Mouse (Mus musculus): ENCODE measurements around the gene Nfyb.
A peak's percentile ranks its signal among the peaks of the same experiment; 100 is the strongest.

Gene Nfyb

GRCm38 (mm10) chr10:82745301-82745700 is 18.6 kb downstream of the Nfyb start:
- no peak for DNase-seq (ENCODE audit: low read depth, low spot score)

GRCm38 (mm10) chr10:82744296-82744695 is 19.6 kb downstream of the Nfyb start:
- no peak for DNase-seq (ENCODE audit: low read depth, low spot score)

GRCm38 (mm10) chr10:82742578-82742977 is 21.4 kb downstream of the Nfyb start:
- DNase-seq (ENCODE audit: low read depth, low spot score), result no peak

- DNase-seq (ENCODE audit: low read depth, low spot score), result no peak
Measured at GRCm38 (mm10) chr10:82741876-82742275, 22.1 kb downstream of the Nfyb start.

GRCm38 (mm10) chr10:82741354-82741753 is 22.6 kb downstream of the Nfyb start:
- DNase-seq (ENCODE audit: low read depth, low spot score), result no peak

GRCm38 (mm10) chr10:82699296-82699941 is 64.5 kb downstream of the Nfyb start:
- DNase-seq (ENCODE audit: low read depth, low spot score), result no peak

GRCm38 (mm10) chr10:82698712-82699261 is 65.2 kb downstream of the Nfyb start:
- DNase-seq (ENCODE audit: low read depth, low spot score), result peak; percentile 67

Measured in skeletal muscle tissue, adult 2 months (tissue).